Mouse (Mus musculus) liver, embryonic 15.5 days (tissue): ENCODE results near the gene Gpr68. TPM values are rescaled to one million over a fixed set of nuclear protein-coding genes. Genes with fewer than 3 reads are reported as not detected.

Experiments used
- ATAC-seq: fragments of 200-750 bp; cut with Nextera tagmentation; 2 replicates; pipeline ENCODE4 v1.8.0; 2017; ENCODE audit warnings: moderate number of reproducible peaks, mild to moderate bottlenecking, moderate library complexity; ENCODE audit not compliant: insufficient read depth
- H3K27ac ChIP-seq: fragments of 300-500 bp; sonication (generic); replicated peaks from 2 replicates; pipeline ENCODE4 v1.5.1; 2015; ENCODE audit warnings: mild to moderate bottlenecking, inconsistent platforms
- H3K27me3 ChIP-seq: fragments of 300-500 bp; sonication (generic); 2 replicates; pipeline ENCODE4 v1.6.1; 2015; ENCODE audit warnings: mild to moderate bottlenecking, inconsistent platforms
- H3K36me3 ChIP-seq: fragments of 300-500 bp; sonication (generic); replicated peaks from 2 replicates; pipeline ENCODE4 v1.6.1; 2015; ENCODE audit warnings: moderate library complexity, mild to moderate bottlenecking, inconsistent platforms
- H3K4me1 ChIP-seq: fragments of 300-500 bp; sonication (generic); replicated peaks from 2 replicates; pipeline ENCODE4 v1.6.1; 2015; ENCODE audit warnings: inconsistent platforms
- H3K4me2 ChIP-seq: fragments of 300-500 bp; sonication (generic); 2 replicates; pipeline ENCODE4 v1.6.1; 2015; ENCODE audit warnings: moderate library complexity, mild to moderate bottlenecking, inconsistent platforms
- H3K4me3 ChIP-seq: fragments of 300-500 bp; sonication (generic); replicated peaks from 2 replicates; pipeline ENCODE4 v1.5.1; 2015; ENCODE audit warnings: mild to moderate bottlenecking, inconsistent platforms
- H3K9ac ChIP-seq: fragments of 300-500 bp; sonication (generic); 2 replicates; pipeline ENCODE4 v1.6.1; 2015; ENCODE audit warnings: moderate library complexity, mild to moderate bottlenecking, inconsistent platforms
- H3K9me3 ChIP-seq: fragments of 300-500 bp; sonication (generic); replicated peaks from 2 replicates; pipeline ENCODE4 v1.6.1; 2016; ENCODE audit warnings: inconsistent platforms
- WGBS: fragments of 180-500 bp; shearing (Covaris S2); methylation state at CpG from one replicate; pipeline ENCODE4 v1.1.7; 2015; ENCODE audit warnings: mixed read lengths; ENCODE audit not compliant: insufficient replicate concordance; 5-methylcytosine and 5-hydroxymethylcytosine counted together
- polyA plus RNA-seq: library from polyadenylated mRNA; unstranded; fragments of >200 nt; fragmentation: Nextera tagmentation; extraction: Ambion mirVana; gene quantifications from 2 replicates; pipeline ENCODE4 v1.2.1, GENCODE M21; 2015

Gene Gpr68
- polyA plus RNA-seq, 1 experiment from 2014 or later: 0.07 TPM

- no peaks in the 10 kb centered on the region for H3K36me3 ChIP-seq
- ATAC-seq: no peak
- no peak overlapping the region for H3K27ac ChIP-seq
- peaks cover 4% of the 10 kb centered on the region; the same call in 1 of the 2 replicates for H3K27me3 ChIP-seq
- no peak overlapping the region for H3K4me2 ChIP-seq
- 39% methylated on average over 3 of the region's 3 CpGs for WGBS
- H3K4me3 ChIP-seq: no peak overlapping the region
- H3K4me1 ChIP-seq: no peaks in the 10 kb centered on the region
- H3K9ac ChIP-seq: no peak overlapping the region
- H3K9me3 ChIP-seq: no peaks in the 10 kb centered on the region
Measured at GRCm38 (mm10) chr12:100890548-100890947, 17.4 kb downstream of the Gpr68 start.

GRCm38 (mm10) chr12:100887801-100888258 is 20.2 kb downstream of the Gpr68 start:
- no peaks in the 10 kb centered on the region for H3K4me1 ChIP-seq
- no peak overlapping the region for H3K9ac ChIP-seq
- no peak overlapping the region for H3K4me2 ChIP-seq
- H3K4me3 ChIP-seq: no peak overlapping the region
- 29% methylated on average over 12 of the region's 12 CpGs for WGBS
- H3K36me3 ChIP-seq: no peaks in the 10 kb centered on the region
- H3K27ac ChIP-seq: no peak overlapping the region
- ATAC-seq: no peak
- peaks cover 4% of the 10 kb centered on the region; the same call in 1 of the 2 replicates for H3K27me3 ChIP-seq
- H3K9me3 ChIP-seq: no peaks in the 10 kb centered on the region

- Histone ChIP-seq H3K27me3 (peaks cover 4% of the 10 kb centered on the region; the same call in 1 of the 2 replicates), H3K9me3 (no peaks in the 10 kb centered on the region), H3K36me3 (no peaks in the 10 kb centered on the region), H3K9ac (no peak overlapping the region), H3K4me2 (no peak overlapping the region), H3K4me3 (no peak overlapping the region), H3K4me1 (no peaks in the 10 kb centered on the region), H3K27ac (no peak overlapping the region)
- ATAC-seq: no peak
- WGBS: 62% methylated on average over 4 of the region's 4 CpGs
Measured at GRCm38 (mm10) chr12:100886877-100887276, 21.1 kb downstream of the Gpr68 start.

GRCm38 (mm10) chr12:100885585-100885984 is 22.4 kb downstream of the Gpr68 start:
- H3K27ac ChIP-seq: no peak overlapping the region

GRCm38 (mm10) chr12:100883168-100883567 is 24.8 kb downstream of the Gpr68 start:
- Histone ChIP-seq H3K9me3 (no peaks in the 10 kb centered on the region), H3K4me3 (no peak overlapping the region), H3K27ac (no peak overlapping the region), H3K36me3 (no peaks in the 10 kb centered on the region), H3K27me3 (peaks cover 4% of the 10 kb centered on the region; the same call in 1 of the 2 replicates), H3K4me2 (no peak overlapping the region), H3K9ac (no peak overlapping the region), H3K4me1 (no peaks in the 10 kb centered on the region)
- no peak for ATAC-seq
- 23% methylated on average over 7 of the region's 7 CpGs for WGBS

More at GRCm38 (mm10) chr12:100885585-100885984, 22.4 kb downstream of the Gpr68 start:
- 51% methylated on average over 3 of the region's 3 CpGs for WGBS
- H3K27me3 ChIP-seq: peaks cover 4% of the 10 kb centered on the region; the same call in 1 of the 2 replicates
- no peaks in the 10 kb centered on the region for H3K4me1 ChIP-seq
- no peak overlapping the region for H3K4me2 ChIP-seq
- no peaks in the 10 kb centered on the region for H3K9me3 ChIP-seq
- no peak overlapping the region for H3K9ac ChIP-seq
- no peaks in the 10 kb centered on the region for H3K36me3 ChIP-seq
- no peak overlapping the region for H3K4me3 ChIP-seq
- no peak for ATAC-seq

- Histone ChIP-seq H3K27ac (no peak overlapping the region), H3K4me1 (no peaks in the 10 kb centered on the region), H3K9ac (no peak overlapping the region), H3K27me3 (no peaks in the 10 kb centered on the region), H3K36me3 (no peaks in the 10 kb centered on the region), H3K4me3 (no peak overlapping the region), H3K9me3 (no peaks in the 10 kb centered on the region), H3K4me2 (no peak overlapping the region)
- no peak for ATAC-seq
- 75% methylated on average over 16 of the region's 16 CpGs for WGBS
Measured at GRCm38 (mm10) chr12:100878556-100878955, 29.4 kb downstream of the Gpr68 start.

- 47% methylated on average over 6 of the region's 6 CpGs for WGBS
- H3K36me3 ChIP-seq: no peaks in the 10 kb centered on the region
- H3K9ac ChIP-seq: no peak overlapping the region
- H3K9me3 ChIP-seq: no peaks in the 10 kb centered on the region
- H3K27ac ChIP-seq: no peak overlapping the region
- no peak for ATAC-seq
- H3K4me2 ChIP-seq: no peak overlapping the region
- no peaks in the 10 kb centered on the region for H3K4me1 ChIP-seq
- H3K27me3 ChIP-seq: no peaks in the 10 kb centered on the region
- no peak overlapping the region for H3K4me3 ChIP-seq
Measured at GRCm38 (mm10) chr12:100877936-100878335, 30.1 kb downstream of the Gpr68 start.

- no peak for ATAC-seq
- no peaks in the 10 kb centered on the region for H3K9me3 ChIP-seq
- no peak overlapping the region for H3K4me2 ChIP-seq
- H3K9ac ChIP-seq: no peak overlapping the region
- no peaks in the 10 kb centered on the region for H3K27me3 ChIP-seq
- no peak overlapping the region for H3K4me3 ChIP-seq
- no peaks in the 10 kb centered on the region for H3K36me3 ChIP-seq
- H3K4me1 ChIP-seq: no peaks in the 10 kb centered on the region
- WGBS: 54% methylated on average over 4 of the region's 6 CpGs
- no peak overlapping the region for H3K27ac ChIP-seq
Measured at GRCm38 (mm10) chr12:100875960-100876359, 32.0 kb downstream of the Gpr68 start.

- H3K27ac ChIP-seq: no peak overlapping the region
- no peak overlapping the region for H3K4me3 ChIP-seq
- no peaks in the 10 kb centered on the region for H3K9me3 ChIP-seq
- no peak overlapping the region for H3K4me2 ChIP-seq
- no peaks in the 10 kb centered on the region for H3K36me3 ChIP-seq
- no peak for ATAC-seq
- no peaks in the 10 kb centered on the region for H3K4me1 ChIP-seq
- H3K9ac ChIP-seq: no peak overlapping the region
- WGBS: 43% methylated on average over 3 of the region's 3 CpGs
- H3K27me3 ChIP-seq: no peaks in the 10 kb centered on the region
Measured at GRCm38 (mm10) chr12:100875553-100875952, 32.4 kb downstream of the Gpr68 start.

GRCm38 (mm10) chr12:100873612-100874011 is 34.4 kb downstream of the Gpr68 start:
- no peak overlapping the region for H3K4me3 ChIP-seq
- no peak overlapping the region for H3K4me2 ChIP-seq
- H3K27me3 ChIP-seq: no peaks in the 10 kb centered on the region
- no peaks in the 10 kb centered on the region for H3K36me3 ChIP-seq
- H3K4me1 ChIP-seq: no peaks in the 10 kb centered on the region
- H3K9me3 ChIP-seq: no peaks in the 10 kb centered on the region
- H3K27ac ChIP-seq: no peak overlapping the region
- no peak overlapping the region for H3K9ac ChIP-seq
- 54% methylated on average over 3 of the region's 3 CpGs for WGBS
- ATAC-seq: no peak

GRCm38 (mm10) chr12:100871841-100872240 is 36.2 kb downstream of the Gpr68 start:
- no peak overlapping the region for H3K9ac ChIP-seq
- no peak overlapping the region for H3K27ac ChIP-seq
- ATAC-seq: no peak
- no peak overlapping the region for H3K4me2 ChIP-seq
- H3K27me3 ChIP-seq: no peaks in the 10 kb centered on the region
- no peaks in the 10 kb centered on the region for H3K4me1 ChIP-seq
- no peaks in the 10 kb centered on the region for H3K36me3 ChIP-seq
- WGBS: 50% methylated on average over 2 of the region's 2 CpGs
- no peak overlapping the region for H3K4me3 ChIP-seq
- H3K9me3 ChIP-seq: no peaks in the 10 kb centered on the region

GRCm38 (mm10) chr12:100871234-100871633 is 36.8 kb downstream of the Gpr68 start:
- Histone ChIP-seq H3K4me2 (no peak overlapping the region), H3K9ac (no peak overlapping the region), H3K9me3 (no peaks in the 10 kb centered on the region), H3K36me3 (no peaks in the 10 kb centered on the region), H3K27ac (no peak overlapping the region), H3K4me1 (no peaks in the 10 kb centered on the region), H3K27me3 (no peaks in the 10 kb centered on the region), H3K4me3 (no peak overlapping the region)
- ATAC-seq: no peak
- 76% methylated on average over 6 of the region's 6 CpGs for WGBS
